ENCODE assay signal across 16 mouse cellular contexts in the genomic region with DNA sequence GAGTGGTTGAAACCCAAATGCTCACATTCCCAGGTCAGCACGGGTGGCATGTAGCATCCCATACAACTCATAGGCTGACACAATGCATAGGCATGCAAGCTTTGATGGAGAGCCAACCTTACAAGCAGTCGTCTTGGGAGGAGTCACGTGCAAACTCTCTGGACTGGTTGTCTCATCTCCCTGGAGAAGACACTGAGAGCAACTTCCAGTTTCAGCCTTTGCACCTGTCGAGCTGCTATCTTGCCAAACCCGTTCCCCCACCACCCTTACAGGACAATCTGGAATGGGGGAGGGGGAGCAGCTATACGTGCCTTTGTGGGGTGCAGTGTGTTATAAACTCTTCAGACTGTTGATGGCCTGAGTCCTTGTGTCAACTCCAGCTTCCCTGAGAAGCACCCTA. TPM values are rescaled to one million over a fixed set of nuclear protein-coding genes. Genes with fewer than 3 reads are reported as not detected.
DNase-seq lines count a peak whose midpoint lies in the region; ATAC-seq lines count a peak whose summit lies in the region.
"Had no signal": no experiment of that assay in that cellular context is flagged by ENCODE, and none has a peak within 500 bp of the region (broad histone marks: within the 10 kb centered on the region; RNA-seq: fewer than 3 reads in every experiment).

No protein-coding gene starts in this region.

- 42% methylated on average over 6 of the region's 6 CpGs for WGBS in intestine, embryonic 15.5 days
- 44% methylated on average over 6 of the region's 6 CpGs for WGBS in stomach, embryonic 15.5 days
- WGBS in forebrain, embryonic 11.5 days: 51% methylated on average over 6 of the region's 6 CpGs

- peak; percentile 79 for ATAC-seq in intestine, embryonic 15.5 days
- ATAC-seq in stomach, embryonic 15.5 days (ENCODE audit: insufficient read depth, low FRiP score, low read depth): no peak
- ATAC-seq in forebrain, embryonic 11.5 days (replicated peaks; ENCODE audit: low FRiP score): no peak
- ATAC-seq: liver, postnatal 0 days had no signal

- H3K4me3 ChIP-seq in intestine, embryonic 15.5 days (replicated peaks): no peak overlapping the region
- no peak overlapping the region for H3K4me3 ChIP-seq in stomach, embryonic 15.5 days (replicated peaks)
- H3K4me3 ChIP-seq in forebrain, embryonic 11.5 days (ENCODE audit: low read depth, low read length): no peak overlapping the region
- H3K4me3 ChIP-seq: heart, embryonic 13.5 days; hindbrain, embryonic 12.5 days had no signal

- intact Hi-C loops in left cerebral cortex, postnatal 4 days (cut with DNase I): no loop called here

- DNase-seq in left cerebral cortex, postnatal 4 days: peak; percentile 12
- DNase-seq in left cerebral cortex, adult 18-20 months (ENCODE audit: low spot score in 2 of 2): no peak
- DNase-seq in Muller cell, postnatal 12 days (ENCODE audit: inconsistent ontology term): peak; percentile 7
- no peak for DNase-seq in spleen, adult 12 weeks (ENCODE audit: low spot score)
- no peak for DNase-seq in forebrain, embryonic 11.5 days (ENCODE audit: low spot score)
- no peak for DNase-seq in left cerebral cortex, adult 11 months (ENCODE audit: low spot score)
- DNase-seq: adrenal gland, postnatal 14 days; gastrocnemius, postnatal 10 days; kidney, adult 2 months; liver, postnatal 0 days; right cerebral cortex, postnatal 25 days had no signal

- no peaks in the 10 kb centered on the region for H3K36me3 ChIP-seq in intestine, embryonic 15.5 days
- H3K36me3 ChIP-seq in stomach, embryonic 15.5 days: no peaks in the 10 kb centered on the region
- no peaks in the 10 kb centered on the region for H3K36me3 ChIP-seq in forebrain, embryonic 11.5 days (ENCODE audit: control insufficient read depth, insufficient read depth, low read length)
- H3K36me3 ChIP-seq: heart, embryonic 13.5 days; hindbrain, embryonic 12.5 days had no signal

- 0 out of 2 replicates have a peak overlapping the region, but pooled peaks have one; percentile 26 for H3K4me2 ChIP-seq in intestine, embryonic 15.5 days (replicated peaks)
- H3K4me2 ChIP-seq in stomach, embryonic 15.5 days: no peak overlapping the region
- no peak overlapping the region for H3K4me2 ChIP-seq in forebrain, embryonic 11.5 days (ENCODE audit: low read depth, low read length, severe bottlenecking)

- H3K4me1 ChIP-seq in intestine, embryonic 15.5 days (replicated peaks): peaks cover 33% of the 10 kb centered on the region
- peaks cover 34% of the 10 kb centered on the region for H3K4me1 ChIP-seq in stomach, embryonic 15.5 days
- peaks cover 25% of the 10 kb centered on the region for H3K4me1 ChIP-seq in forebrain, embryonic 11.5 days (replicated peaks; ENCODE audit: control insufficient read depth, insufficient read depth, low read length)

- H3K9ac ChIP-seq in intestine, embryonic 15.5 days: no peak overlapping the region
- H3K9ac ChIP-seq in stomach, embryonic 15.5 days: no peak overlapping the region
- no peak overlapping the region for H3K9ac ChIP-seq in forebrain, embryonic 11.5 days (ENCODE audit: low read length)
- H3K9ac ChIP-seq: hindbrain, embryonic 12.5 days; liver, postnatal 0 days had no signal

- H3K27ac ChIP-seq in intestine, embryonic 15.5 days: peak overlapping the region; percentile 69
- peak overlapping the region; percentile 35; the same call in 1 of the 2 replicates for H3K27ac ChIP-seq in stomach, embryonic 15.5 days
- H3K27ac ChIP-seq in forebrain, embryonic 11.5 days (ENCODE audit: low read depth, low read length): no peak overlapping the region

- no peaks in the 10 kb centered on the region for H3K9me3 ChIP-seq in intestine, embryonic 15.5 days
- no peaks in the 10 kb centered on the region for H3K9me3 ChIP-seq in stomach, embryonic 15.5 days
- H3K9me3 ChIP-seq in forebrain, embryonic 11.5 days (ENCODE audit: control insufficient read depth, low read length): no peaks in the 10 kb centered on the region
- H3K9me3 ChIP-seq: heart, embryonic 13.5 days; hindbrain, embryonic 12.5 days had no signal

- H3K27me3 ChIP-seq in intestine, embryonic 15.5 days (replicated peaks): no peaks in the 10 kb centered on the region
- no peaks in the 10 kb centered on the region for H3K27me3 ChIP-seq in stomach, embryonic 15.5 days (replicated peaks)
- H3K27me3 ChIP-seq in forebrain, embryonic 11.5 days (ENCODE audit: control insufficient read depth, insufficient read depth, low read length): peaks cover 47% of the 10 kb centered on the region

RNA-seq across cellular contexts. Expression of gene Abca4, which starts 4.9 kb away (rescaled TPM):
- 1 to 10 TPM; 3.4 to 3.8 TPM for total RNA-seq in left cerebral cortex, postnatal 4 days (2021)
- 1 to 10 TPM; 2.0 to 2.1 TPM for total RNA-seq in left cerebral cortex, adult 18-20 months (2021)
- polyA plus RNA-seq in intestine, embryonic 15.5 days (2015; fragmentation: Nextera tagmentation; extraction: Ambion mirVana): 0.86 and 1.1 TPM in 2 replicates
- 0.43 and 0.80 TPM in 2 replicates for polyA plus RNA-seq in stomach, embryonic 15.5 days (2015; fragmentation: Nextera tagmentation; extraction: Ambion mirVana)
- 1.5 and 1.8 TPM in 2 replicates for polyA plus RNA-seq in forebrain, embryonic 11.5 days (2014; fragmentation: Nextera tagmentation; extraction: Ambion mirVana)
- total RNA-seq: megakaryocyte-erythroid progenitor cell, adult 5-6 weeks had no signal

Comparison
In these comparisons a context has a peak if more than half of its experiments do, and no peak if none do; other contexts are left out.
1. DNase-seq: peak in left cerebral cortex, postnatal 4 days (single experiment) and Muller cell, postnatal 12 days (single experiment); none in left cerebral cortex, adult 18-20 months (0 of 2), spleen, adult 12 weeks (single experiment), forebrain, embryonic 11.5 days (single experiment) and left cerebral cortex, adult 11 months (single experiment).